Mouse (Mus musculus) retina, adult 2 months (tissue): ENCODE measurements around the gene Zfp715.
"Not testable (repeated sequence)": the region's sequence is repeated elsewhere in the genome, so short reads cannot be mapped to it uniquely, and the experiment has no call there.

ENCODE experiments used
- DNase-seq: peaks from one replicate; pipeline ENCODE4 v3.0.0-alpha.2; 2012; ENCODE audit warnings: low read depth, low spot score

Gene Zfp715

DNA sequence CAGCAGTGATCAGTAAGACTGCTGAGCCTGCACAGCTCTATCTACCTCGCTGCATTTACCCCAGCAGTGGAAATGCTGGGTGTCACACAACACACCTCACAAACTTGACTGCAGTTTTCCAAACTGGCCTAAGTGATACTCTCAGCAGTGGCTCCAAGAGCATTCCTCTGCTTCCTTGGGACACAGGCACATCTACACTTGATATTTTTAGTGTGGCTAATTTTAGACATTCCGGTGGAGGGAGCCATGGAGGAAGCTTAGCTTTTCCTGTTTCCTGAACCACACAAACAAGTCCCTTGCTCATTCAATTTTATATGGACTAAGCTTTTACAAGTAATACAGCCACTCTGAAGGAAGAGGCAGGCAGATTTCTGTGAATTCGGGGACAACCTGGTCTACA lies 7.9 kb downstream of the Zfp715 start:
- no peak for DNase-seq

DNA sequence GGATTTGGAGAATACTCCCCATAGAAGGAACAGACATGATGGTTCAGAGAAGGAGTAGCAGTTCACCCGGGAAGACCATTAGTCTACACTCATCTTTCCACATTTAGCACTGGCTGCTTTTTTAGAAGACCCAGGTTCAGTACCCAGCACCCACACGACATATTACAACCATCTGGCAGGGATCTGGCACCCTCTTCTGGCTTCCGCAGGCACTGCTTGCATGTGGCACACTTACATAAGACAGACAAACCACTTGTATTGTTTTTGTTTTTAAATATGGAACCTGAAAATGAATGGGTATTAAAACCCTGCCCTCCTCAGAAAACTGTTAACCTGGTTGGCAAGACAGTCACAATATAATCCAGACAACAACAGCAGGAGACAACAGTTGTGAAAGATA lies 21.6 kb downstream of the Zfp715 start:
- no peak for DNase-seq

DNA sequence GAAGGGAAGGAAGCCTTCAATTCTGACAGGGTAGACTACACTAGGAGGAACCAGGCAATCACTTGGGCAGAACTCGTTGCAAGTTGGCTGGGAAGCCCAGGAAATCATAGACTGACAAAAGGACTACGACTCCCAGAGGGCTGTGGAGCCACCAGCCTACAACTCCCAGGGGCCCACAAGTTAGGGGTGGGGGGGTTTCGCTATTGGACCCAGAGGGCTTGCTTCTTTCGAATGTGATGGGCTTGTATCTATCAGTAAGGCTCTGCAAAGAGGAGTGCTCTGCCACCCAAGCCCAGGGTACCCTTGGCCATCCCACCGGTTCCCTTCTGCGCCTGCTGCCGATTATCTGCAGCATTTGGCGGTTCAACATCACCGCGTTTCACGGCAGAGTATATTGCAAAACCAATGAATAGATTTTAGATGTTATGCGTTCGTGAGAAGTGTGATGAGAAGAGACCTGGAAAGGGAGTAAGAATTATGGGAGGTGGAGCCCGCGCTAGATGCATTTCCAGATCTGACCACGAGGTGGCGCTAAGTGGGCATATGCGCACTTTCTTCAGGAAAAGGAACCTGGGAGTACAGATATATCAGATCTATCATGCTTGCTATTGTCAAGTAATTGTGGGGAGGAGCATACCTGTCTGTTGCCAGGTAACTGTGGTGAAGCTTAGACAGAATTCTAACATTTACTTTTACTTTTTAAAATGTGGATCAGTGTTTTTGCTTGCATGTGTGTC lies 30.1 kb downstream of the Zfp715 start:
- DNase-seq: peak; percentile 43

DNA sequence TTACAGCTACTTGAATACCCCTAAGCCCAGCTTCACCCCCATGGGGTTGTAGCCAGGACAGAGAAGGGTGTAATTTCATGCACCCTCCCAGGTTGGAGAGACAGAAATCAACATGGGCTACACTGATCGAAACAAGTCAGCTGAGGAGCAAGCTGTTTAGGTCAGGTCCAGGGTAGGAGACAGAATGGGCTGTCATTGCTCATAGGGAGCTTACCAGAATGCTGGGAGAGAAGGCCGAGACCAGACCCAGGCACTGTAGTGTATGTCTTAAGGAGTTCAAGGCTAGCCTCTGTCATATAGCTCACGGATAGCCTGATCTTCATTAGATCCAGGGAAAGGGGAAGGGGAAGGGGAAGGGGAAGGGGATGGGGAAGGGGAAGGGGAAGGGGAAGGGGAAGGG lies 30.6 kb downstream of the Zfp715 start:
- DNase-seq: no peak

DNA sequence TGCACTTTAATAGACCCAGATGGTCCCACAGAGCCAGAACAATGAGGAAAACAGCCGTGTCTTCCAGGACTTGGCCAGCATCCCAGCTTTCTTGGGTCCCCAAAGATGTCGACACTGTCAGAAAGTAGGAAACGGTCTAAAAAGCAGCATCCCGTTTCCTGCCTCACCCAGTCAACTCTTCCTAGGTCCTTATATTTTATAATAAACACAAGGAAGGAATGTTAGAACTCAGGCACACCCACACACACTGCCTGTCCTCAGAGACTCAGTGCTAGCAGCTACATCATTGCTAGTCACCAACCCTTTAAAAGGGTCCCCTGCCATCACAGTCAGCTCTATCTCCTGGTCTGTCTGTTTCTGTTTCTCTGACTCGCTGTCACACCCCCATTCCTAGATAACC lies 35.7 kb downstream of the Zfp715 start:
- DNase-seq: no peak

DNA sequence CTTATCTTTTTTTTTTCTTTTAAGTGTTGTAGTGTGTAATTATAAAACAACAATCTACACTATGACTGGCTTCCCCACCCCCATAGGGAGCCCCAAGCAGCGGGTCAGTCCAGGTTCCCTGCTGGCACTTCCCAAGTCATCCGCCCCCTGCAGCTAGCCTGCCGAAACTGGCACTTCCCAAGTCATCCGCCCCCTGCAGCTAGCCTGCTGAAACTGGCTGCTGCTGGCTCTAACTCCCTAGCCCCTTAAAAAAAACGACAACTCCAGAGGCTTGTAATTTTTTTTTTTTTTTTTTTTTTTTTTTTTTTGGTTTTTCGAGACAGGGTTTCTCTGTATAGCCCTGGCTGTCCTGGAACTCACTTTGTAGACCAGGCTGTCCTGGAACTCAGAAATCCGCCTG lies 36.9 kb downstream of the Zfp715 start:
- not testable (repeated sequence) for DNase-seq

DNA sequence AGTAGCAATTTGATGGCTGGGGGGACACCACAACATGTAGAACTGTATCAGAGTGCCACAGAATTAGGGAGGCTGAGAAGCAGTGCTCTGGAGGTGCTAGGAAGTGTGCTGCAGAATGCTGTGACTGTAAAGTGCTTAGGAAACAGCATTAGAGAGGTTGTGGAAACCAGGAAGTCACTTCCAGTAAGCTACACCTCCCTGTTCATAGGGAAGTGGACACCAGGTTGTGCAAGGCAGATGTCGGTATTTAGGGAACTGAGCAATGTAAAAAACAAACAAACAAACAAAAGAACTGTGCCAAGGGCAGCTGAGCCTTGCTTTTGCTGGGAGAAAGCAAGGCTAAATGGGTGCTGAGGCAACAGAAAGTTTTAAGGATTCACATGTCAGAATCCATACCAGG lies 39.6 kb downstream of the Zfp715 start:
- no peak for DNase-seq

DNA sequence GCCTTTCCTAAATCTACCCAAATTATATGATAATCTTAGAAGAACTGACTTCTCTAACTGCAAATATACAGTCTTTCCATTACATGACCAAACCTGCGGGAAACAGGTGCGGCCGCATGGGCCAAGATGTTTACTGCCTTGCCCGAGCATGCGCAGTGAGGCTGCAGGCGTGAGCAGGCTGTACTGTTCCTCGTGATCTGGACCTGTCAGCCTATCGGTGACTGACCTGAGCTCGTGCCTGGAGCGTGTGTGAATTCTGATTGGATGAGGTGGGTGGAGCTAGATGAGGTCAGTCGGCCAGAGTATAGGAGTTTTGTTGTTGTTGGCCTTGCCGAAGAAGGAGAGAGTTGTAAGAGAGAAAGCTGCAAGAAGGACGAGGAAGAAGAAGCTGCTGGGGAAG lies 45.7 kb downstream of the Zfp715 start:
- not testable (repeated sequence) for DNase-seq

DNA sequence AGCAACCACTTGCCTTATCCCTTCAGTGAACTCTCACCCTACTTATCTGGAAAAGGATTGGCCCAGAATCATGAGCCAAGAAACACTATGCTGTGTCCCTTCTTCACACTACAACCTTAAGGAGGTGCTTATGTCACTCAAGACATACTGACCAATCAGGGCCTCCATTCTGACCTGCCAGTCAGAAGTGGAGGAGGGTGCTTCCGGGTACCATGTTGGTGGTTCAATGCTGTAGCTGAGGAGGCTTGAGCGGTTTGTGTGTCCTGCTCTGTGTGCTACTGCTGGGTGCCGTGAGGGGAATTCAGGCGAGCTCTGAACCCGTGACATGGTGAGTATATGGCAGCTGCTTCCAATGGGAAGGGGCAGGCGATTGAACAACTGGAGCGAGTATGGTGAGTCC lies 59.6 kb downstream of the Zfp715 start:
- no peak for DNase-seq

DNA sequence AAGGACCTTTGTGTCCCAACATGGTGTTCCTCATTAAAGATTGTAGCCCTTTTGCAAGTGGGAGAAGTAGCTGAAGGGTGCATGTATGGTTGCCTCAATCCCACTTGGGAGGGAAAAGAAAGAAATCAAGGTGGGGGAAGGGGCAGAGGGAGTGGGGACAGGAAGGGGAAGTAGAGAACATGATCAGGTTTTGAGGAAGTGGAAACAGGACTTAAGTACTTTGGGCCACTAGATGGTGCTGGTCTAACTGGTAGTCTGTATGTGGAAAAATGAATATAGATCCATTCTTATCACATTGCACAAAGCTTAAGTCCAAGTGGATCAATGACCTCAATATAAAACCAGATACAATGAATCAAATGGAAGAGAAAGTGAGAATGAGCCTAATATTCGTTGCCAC lies 62.4 kb downstream of the Zfp715 start:
- DNase-seq: not testable (repeated sequence)
